Comparison of ENCODE assay signal across 10 mouse cellular contexts in the genomic region with DNA sequence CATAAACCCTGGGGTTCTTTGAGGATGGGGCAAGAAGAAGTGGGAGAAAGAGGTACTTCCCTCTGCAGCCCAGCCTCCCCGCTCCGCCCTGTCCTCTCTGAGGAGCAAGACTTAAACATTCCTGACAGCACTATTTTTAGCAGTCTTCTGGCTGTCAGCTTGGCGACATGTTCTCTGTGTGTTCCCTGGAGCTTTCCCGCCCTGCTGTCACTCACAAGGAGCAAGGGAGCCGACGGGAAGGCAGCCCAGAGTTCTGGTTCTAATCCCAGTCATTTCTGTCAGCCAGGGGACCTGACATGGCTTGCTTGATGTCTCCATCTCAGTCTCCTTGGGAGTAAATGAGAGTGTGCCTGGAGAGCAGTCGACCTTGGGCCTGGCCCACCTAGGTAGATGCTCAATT. TPM values are rescaled to one million over a fixed set of nuclear protein-coding genes. Genes with fewer than 3 reads are reported as not detected.
A peak's percentile ranks its signal among the peaks of the same experiment; 100 is the strongest.
DNase-seq lines count a peak whose midpoint lies in the region; ATAC-seq and TF ChIP-seq lines count a peak whose summit lies in the region.
"Had no signal": no experiment of that assay in that cellular context is flagged by ENCODE, and none has a peak within 500 bp of the region (broad histone marks: within the 10 kb centered on the region; RNA-seq: fewer than 3 reads in every experiment).

No protein-coding gene starts in this region.

- H3K4me2 ChIP-seq in stomach, postnatal 0 days (replicated peaks; ENCODE audit: low read depth), result no peak overlapping the region
- H3K4me2 ChIP-seq: midbrain, embryonic 12.5 days had no signal

- no peak overlapping the region for H3K4me3 ChIP-seq in cerebellum, adult 2 months (replicated peaks; ENCODE audit: insufficient read depth, low read depth, low read length)
- no peak overlapping the region for H3K4me3 ChIP-seq in layer of hippocampus, adult 2 months
- no peak overlapping the region for H3K4me3 ChIP-seq in stomach, postnatal 0 days (ENCODE audit: low read depth, low read length)
- H3K4me3 ChIP-seq in kidney, adult 2 months (ENCODE audit: insufficient read depth, low read depth, low read length), result no peak overlapping the region
- H3K4me3 ChIP-seq: midbrain, embryonic 12.5 days had no signal

- no peak overlapping the region for H3K9ac ChIP-seq in stomach, postnatal 0 days (ENCODE audit: low read length)
- H3K9ac ChIP-seq: midbrain, embryonic 12.5 days had no signal

- no peaks in the 10 kb centered on the region for H3K36me3 ChIP-seq in stomach, postnatal 0 days (ENCODE audit: control insufficient read depth, insufficient read depth, low read length)
- H3K36me3 ChIP-seq in kidney, adult 2 months (ENCODE audit: control insufficient read depth, insufficient read depth, low read length), result no peaks in the 10 kb centered on the region
- H3K36me3 ChIP-seq: midbrain, embryonic 12.5 days had no signal

- no peak overlapping the region for H3K27ac ChIP-seq in cerebellum, adult 2 months (ENCODE audit: insufficient read depth, low read length)
- peak overlapping the region; percentile 18; the same call in 1 of the 2 replicates for H3K27ac ChIP-seq in layer of hippocampus, adult 2 months
- H3K27ac ChIP-seq in stomach, postnatal 0 days (replicated peaks), result no peak overlapping the region
- H3K27ac ChIP-seq in kidney, adult 2 months (ENCODE audit: insufficient read depth, low read depth, low read length), result no peak overlapping the region
- H3K27ac ChIP-seq: midbrain, embryonic 12.5 days had no signal

- 5% methylated on average over 7 of the region's 7 CpGs for WGBS in cerebellum, adult 2 months
- WGBS in stomach, postnatal 0 days, result 29% methylated on average over 7 of the region's 7 CpGs
- 58% methylated on average over 7 of the region's 7 CpGs for WGBS in kidney, adult 2 months

- H3K27me3 ChIP-seq in cerebellum, adult 2 months (ENCODE audit: control insufficient read depth, insufficient read depth, low read length), result no peaks in the 10 kb centered on the region
- no peaks in the 10 kb centered on the region for H3K27me3 ChIP-seq in stomach, postnatal 0 days (ENCODE audit: control insufficient read depth, insufficient read depth, low read length)
- H3K27me3 ChIP-seq in kidney, adult 2 months (replicated peaks; ENCODE audit: control insufficient read depth, insufficient read depth, low read length), result no peaks in the 10 kb centered on the region
- H3K27me3 ChIP-seq: midbrain, embryonic 12.5 days had no signal

- no peak for TF ChIP-seq POLR2A in cerebellum, adult 2 months (IDR thresholded peaks at IDR 0.05; ENCODE audit: borderline replicate concordance, insufficient read depth, low read length)
- TF ChIP-seq POLR2A in kidney, adult 2 months (IDR thresholded peaks at IDR 0.05; ENCODE audit: low read depth, low read length), result no peak

- ATAC-seq in stomach, postnatal 0 days (ENCODE audit: low FRiP score, low TSS enrichment), result no peak; the same call in 1 of the 2 replicates

- peaks cover 6% of the 10 kb centered on the region for H3K4me1 ChIP-seq in cerebellum, adult 2 months (ENCODE audit: control insufficient read depth, insufficient read depth, low read length)
- no peaks in the 10 kb centered on the region; the same call in 1 of the 2 replicates for H3K4me1 ChIP-seq in stomach, postnatal 0 days (replicated peaks; ENCODE audit: control insufficient read depth, insufficient read depth)
- H3K4me1 ChIP-seq in kidney, adult 2 months (ENCODE audit: control insufficient read depth, insufficient read depth, low read length), result no peaks in the 10 kb centered on the region

- no peak for TF ChIP-seq EP300 in stomach, postnatal 0 days (optimal IDR thresholded peaks at IDR 0.05)

- peak; percentile 21 to 34 for DNase-seq in cerebellum, adult 2 months
- DNase-seq in cerebellum, postnatal 4 days (ENCODE audit: low spot score in 2 of 2), result no peak
- peak; percentile 21 for DNase-seq in right cerebral cortex, adult 18-20 months
- no peak for DNase-seq in right cerebral cortex, postnatal 14 days
- peak; percentile 41 to 44 for DNase-seq in layer of hippocampus, adult 2 months (ENCODE audit: low spot score in 2 of 2)
- no peak for DNase-seq in stomach, postnatal 0 days (ENCODE audit: low spot score)
- DNase-seq in spleen, postnatal 10 days (ENCODE audit: low spot score in 2 of 2), result no peak
- DNase-seq in kidney, adult 2 months, result no peak
- DNase-seq: kidney, postnatal 36 days had no signal

- no peak for TF ChIP-seq CTCF in cerebellum, adult 2 months (IDR thresholded peaks at IDR 0.05; ENCODE audit: borderline replicate concordance, insufficient read depth, low read depth, low read length)
- no peak for TF ChIP-seq CTCF in layer of hippocampus, adult 2 months (conservative IDR thresholded peaks at IDR 0.05)
- TF ChIP-seq CTCF in stomach, postnatal 0 days (IDR thresholded peaks at IDR 0.05; ENCODE audit: low read depth), result no peak
- no peak for TF ChIP-seq CTCF in kidney, adult 2 months (conservative IDR thresholded peaks at IDR 0.05; ENCODE audit: insufficient read depth, insufficient read length, low read depth, low read length)

- H3K9me3 ChIP-seq in stomach, postnatal 0 days (ENCODE audit: control insufficient read depth, low read length), result no peaks in the 10 kb centered on the region
- H3K9me3 ChIP-seq: midbrain, embryonic 12.5 days had no signal

RNA-seq across cellular contexts. Expression of a gene that starts 40.0 kb away (rescaled TPM):
- polyA plus RNA-seq in cerebellum, adult 2 months (2012; rRNA removed), result 0.27 and 0.52 TPM in 2 replicates
- 1 to 10 TPM; 1.3 to 1.7 TPM for total RNA-seq in layer of hippocampus, adult 2 months (2021)
- polyA plus RNA-seq in stomach, postnatal 0 days (2015; fragmentation: Nextera tagmentation; extraction: Ambion mirVana), result 14.1 and 14.6 TPM in 2 replicates
- polyA plus RNA-seq in kidney, adult 2 months (2012; rRNA removed), result 0.02 and 0.03 TPM in 2 replicates

Comparison
In these comparisons a context has a peak if more than half of its experiments do, and no peak if none do; other contexts are left out.
1. DNase-seq: peak in cerebellum, adult 2 months (2 of 2), right cerebral cortex, adult 18-20 months (single experiment) and layer of hippocampus, adult 2 months (2 of 2); none in cerebellum, postnatal 4 days (0 of 2), right cerebral cortex, postnatal 14 days (single experiment), stomach, postnatal 0 days (single experiment), spleen, postnatal 10 days (0 of 2) and kidney, adult 2 months (single experiment).